Mouse (Mus musculus) embryonic fibroblast, embryonic 13.5 days (primary cell): ENCODE data around the gene Ctcfl. TPM values are rescaled to one million over a fixed set of nuclear protein-coding genes. Genes with fewer than 3 reads are reported as not detected.

Experiments
- H3K27ac ChIP-seq: 2 replicates; pipeline ENCODE4 v1.5.1; 2012; ENCODE audit warnings: low read length, control low read depth, inconsistent platforms; ENCODE audit not compliant: insufficient read depth
- H3K4me1 ChIP-seq: 2 replicates; pipeline ENCODE4 v1.6.1; 2011; ENCODE audit warnings: low read length; ENCODE audit not compliant: control insufficient read depth, insufficient read depth
- H3K4me3 ChIP-seq: 2 replicates; pipeline ENCODE4 v1.5.1; 2011; ENCODE audit warnings: mild to moderate bottlenecking, control low read depth, low read length; ENCODE audit not compliant: insufficient read depth
- CTCF ChIP-seq: IDR thresholded peaks from 2 replicates; pipeline ENCODE4 v1.5.1; 2011; ENCODE audit warnings: mild to moderate bottlenecking, control low read depth, low read length, moderate library complexity, borderline replicate concordance; ENCODE audit not compliant: insufficient read depth
- POLR2A ChIP-seq: IDR thresholded peaks from 2 replicates; pipeline ENCODE4 v1.6.1; 2011; ENCODE audit warnings: low read depth, mild to moderate bottlenecking, control low read depth, low read length, moderate library complexity
- polyA plus RNA-seq: library from polyadenylated mRNA; stranded (reverse); fragments of >200 nt; gene quantifications from 2 replicates; pipeline ENCODE4 v1.2.4, GENCODE M21; 2011; ENCODE audit warnings: low read depth; ENCODE audit not compliant: missing spikeins, insufficient read length

The Ctcfl gene
- polyA plus RNA-seq, 1 experiment, result not detected

- no peak overlapping the region for H3K27ac ChIP-seq
- no peak for TF ChIP-seq CTCF
- no peaks in the 10 kb centered on the region for H3K4me1 ChIP-seq
- no peak overlapping the region for H3K4me3 ChIP-seq
These were observed 38.1 kb upstream of the Ctcfl start for GRCm38 (mm10) chr2:173157376-173157775.

- TF ChIP-seq CTCF (no peak), POLR2A (no peak)
- Histone ChIP-seq H3K4me3 (no peak overlapping the region), H3K27ac (no peak overlapping the region), H3K4me1 (no peaks in the 10 kb centered on the region)
These were observed 37.6 kb upstream of the Ctcfl start for GRCm38 (mm10) chr2:173156923-173157322.

- Histone ChIP-seq H3K4me1 (no peaks in the 10 kb centered on the region), H3K4me3 (no peak overlapping the region), H3K27ac (no peak overlapping the region)
- TF ChIP-seq CTCF (no peak), POLR2A (no peak)
These were observed 36.6 kb upstream of the Ctcfl start for GRCm38 (mm10) chr2:173155907-173156306.

GRCm38 (mm10) chr2:173154962-173155361, 35.6 kb upstream of the Ctcfl start:
- Histone ChIP-seq H3K4me3 (no peak overlapping the region), H3K27ac (no peak overlapping the region), H3K4me1 (no peaks in the 10 kb centered on the region)
- no peak for TF ChIP-seq CTCF
- no peak for TF ChIP-seq POLR2A

- Histone ChIP-seq H3K4me3 (no peak overlapping the region), H3K4me1 (no peaks in the 10 kb centered on the region), H3K27ac (no peak overlapping the region)
- TF ChIP-seq CTCF (no peak), POLR2A (no peak)
These were observed 35.2 kb upstream of the Ctcfl start for GRCm38 (mm10) chr2:173154513-173154912.

GRCm38 (mm10) chr2:173153266-173153665, 33.9 kb upstream of the Ctcfl start:
- Histone ChIP-seq H3K4me1 (no peaks in the 10 kb centered on the region), H3K4me3 (no peak overlapping the region), H3K27ac (no peak overlapping the region)
- TF ChIP-seq CTCF (no peak), POLR2A (no peak)

- TF ChIP-seq POLR2A, result no peak
- no peak for TF ChIP-seq CTCF
- Histone ChIP-seq H3K4me1 (no peaks in the 10 kb centered on the region), H3K4me3 (no peak within 1 kb of the TSS), H3K27ac (no peak within 1 kb of the TSS)
These were observed 33.3 kb upstream of the Ctcfl start, which contains the start of gene Pck1 for GRCm38 (mm10) chr2:173152436-173153151. Gene Pck1, plus strand, starts transcription at chr2:173153048.

GRCm38 (mm10) chr2:173151784-173152284, 32.5 kb upstream of the Ctcfl start:
- no peaks in the 10 kb centered on the region for H3K4me1 ChIP-seq
- no peak overlapping the region for H3K27ac ChIP-seq
- TF ChIP-seq CTCF (no peak), POLR2A (no peak)
- no peak overlapping the region for H3K4me3 ChIP-seq

GRCm38 (mm10) chr2:173151352-173151751, 32.0 kb upstream of the Ctcfl start:
- Histone ChIP-seq H3K27ac (no peak overlapping the region), H3K4me3 (no peak overlapping the region), H3K4me1 (no peaks in the 10 kb centered on the region)
- TF ChIP-seq POLR2A, result no peak
- TF ChIP-seq CTCF, result no peak

GRCm38 (mm10) chr2:173148001-173148400, 28.7 kb upstream of the Ctcfl start:
- Histone ChIP-seq H3K4me3 (no peak overlapping the region), H3K4me1 (no peaks in the 10 kb centered on the region), H3K27ac (no peak overlapping the region)
- TF ChIP-seq POLR2A (no peak), CTCF (no peak)
